ENCODE assay signal across 8 mouse cellular contexts in genomic region chr5:142974598-142975121, GRCm38 (mm10). TPM values are rescaled to one million over a fixed set of nuclear protein-coding genes. Genes with fewer than 3 reads are reported as not detected.
DNase-seq lines count a peak whose midpoint lies in the region; ATAC-seq and TF ChIP-seq lines count a peak whose summit lies in the region.

No protein-coding gene starts in this region.

- DNase-seq in 3134 (ENCODE audit: extremely low read depth, insufficient read length, low spot score): peak; percentile 57
- peak; percentile 80 for DNase-seq in forebrain, embryonic 11.5 days (ENCODE audit: low spot score)
- DNase-seq in hindbrain, embryonic 11.5 days (ENCODE audit: low spot score): peak; percentile 85
- DNase-seq in left cerebral cortex, postnatal 10 days (ENCODE audit: extremely low spot score in 1 of 2, low spot score in 2 of 2): peak; percentile 64 to 80
- peak; percentile 84 for DNase-seq in midbrain, embryonic 14.5 days
- peak; percentile 35 for DNase-seq in stomach, postnatal 0 days (ENCODE audit: low spot score)
- no peak for DNase-seq in spleen, postnatal 4 days (ENCODE audit: low spot score in 2 of 2)

- H3K27me3 ChIP-seq in forebrain, embryonic 11.5 days (ENCODE audit: control insufficient read depth, insufficient read depth, low read length): no peaks in the 10 kb centered on the region
- no peaks in the 10 kb centered on the region for H3K27me3 ChIP-seq in hindbrain, embryonic 11.5 days (ENCODE audit: control insufficient read depth, insufficient read depth, low read length)
- no peaks in the 10 kb centered on the region for H3K27me3 ChIP-seq in midbrain, embryonic 14.5 days (ENCODE audit: control insufficient read depth, insufficient read depth, low read length)
- H3K27me3 ChIP-seq in stomach, postnatal 0 days (ENCODE audit: control insufficient read depth, insufficient read depth, low read length): no peaks in the 10 kb centered on the region

- H3K9ac ChIP-seq in forebrain, embryonic 11.5 days (ENCODE audit: low read length): peak overlapping the region; percentile 18; the same call in 1 of the 2 replicates
- 0 out of 2 replicates have a peak overlapping the region, but pooled peaks have one; percentile 23 for H3K9ac ChIP-seq in hindbrain, embryonic 11.5 days (ENCODE audit: low read depth, low read length)
- no peak overlapping the region for H3K9ac ChIP-seq in midbrain, embryonic 14.5 days (replicated peaks; ENCODE audit: low read length)
- H3K9ac ChIP-seq in stomach, postnatal 0 days (ENCODE audit: low read length): no peak overlapping the region

- 0 out of 2 replicates have a peak, but pooled peaks cover 2% of the 10 kb centered on the region for H3K4me1 ChIP-seq in forebrain, embryonic 11.5 days (replicated peaks; ENCODE audit: control insufficient read depth, insufficient read depth, low read length)
- peaks cover 5% of the 10 kb centered on the region; the same call in 1 of the 2 replicates for H3K4me1 ChIP-seq in hindbrain, embryonic 11.5 days (replicated peaks; ENCODE audit: control insufficient read depth, insufficient read depth, low read length)
- H3K4me1 ChIP-seq in midbrain, embryonic 14.5 days (ENCODE audit: control insufficient read depth, insufficient read depth, low read length): peaks cover 11% of the 10 kb centered on the region; the same call in 1 of the 2 replicates
- H3K4me1 ChIP-seq in stomach, postnatal 0 days (replicated peaks; ENCODE audit: control insufficient read depth, insufficient read depth): no peaks in the 10 kb centered on the region

- H3K27ac ChIP-seq in forebrain, embryonic 11.5 days (ENCODE audit: low read depth, low read length): no peak overlapping the region; the same call in none of the 2 replicates
- peak overlapping the region; percentile 86 for H3K27ac ChIP-seq in hindbrain, embryonic 11.5 days (ENCODE audit: low read depth, low read length)
- H3K27ac ChIP-seq in midbrain, embryonic 14.5 days (replicated peaks; ENCODE audit: low read depth, low read length): peak overlapping the region; percentile 69
- 0 out of 2 replicates have a peak overlapping the region, but pooled peaks have one; percentile 18 for H3K27ac ChIP-seq in stomach, postnatal 0 days (replicated peaks)

- TF ChIP-seq EP300 in stomach, postnatal 0 days (optimal IDR thresholded peaks at IDR 0.05): no peak

- H3K36me3 ChIP-seq in forebrain, embryonic 11.5 days (ENCODE audit: control insufficient read depth, insufficient read depth, low read length): peaks cover 24% of the 10 kb centered on the region
- peaks cover 24% of the 10 kb centered on the region for H3K36me3 ChIP-seq in hindbrain, embryonic 11.5 days (ENCODE audit: control insufficient read depth, insufficient read depth, low read length)
- peaks cover 46% of the 10 kb centered on the region for H3K36me3 ChIP-seq in midbrain, embryonic 14.5 days (ENCODE audit: control insufficient read depth, insufficient read depth, low read length)
- peaks cover 16% of the 10 kb centered on the region; the same call in 1 of the 2 replicates for H3K36me3 ChIP-seq in stomach, postnatal 0 days (ENCODE audit: control insufficient read depth, insufficient read depth, low read length)

- 24% methylated on average over 18 of the region's 18 CpGs for WGBS in forebrain, embryonic 11.5 days
- WGBS in hindbrain, embryonic 11.5 days: 7% methylated on average over 18 of the region's 18 CpGs
- 4% methylated on average over 18 of the region's 18 CpGs for WGBS in midbrain, embryonic 14.5 days
- WGBS in stomach, postnatal 0 days: 19% methylated on average over 18 of the region's 18 CpGs

- peak; percentile 83 for ATAC-seq in CD4-positive, CD25-positive, alpha-beta regulatory T cell, adult 4 months
- peak; percentile 83 for ATAC-seq in forebrain, embryonic 11.5 days (replicated peaks; ENCODE audit: low FRiP score)
- ATAC-seq in hindbrain, embryonic 11.5 days (ENCODE audit: low FRiP score): peak; percentile 86
- ATAC-seq in midbrain, embryonic 14.5 days (ENCODE audit: low FRiP score, low TSS enrichment): peak; percentile 87
- peak; percentile 52 for ATAC-seq in stomach, postnatal 0 days (ENCODE audit: low FRiP score, low TSS enrichment)

- TF ChIP-seq CTCF in stomach, postnatal 0 days (IDR thresholded peaks at IDR 0.05; ENCODE audit: low read depth): no peak

- H3K4me3 ChIP-seq in forebrain, embryonic 11.5 days (ENCODE audit: low read depth, low read length): no peak overlapping the region
- no peak overlapping the region for H3K4me3 ChIP-seq in hindbrain, embryonic 11.5 days (ENCODE audit: low read depth, low read length)
- no peak overlapping the region for H3K4me3 ChIP-seq in midbrain, embryonic 14.5 days (replicated peaks; ENCODE audit: low read depth, low read length)
- H3K4me3 ChIP-seq in stomach, postnatal 0 days (ENCODE audit: low read depth, low read length): no peak overlapping the region

- no peaks in the 10 kb centered on the region for H3K9me3 ChIP-seq in forebrain, embryonic 11.5 days (ENCODE audit: control insufficient read depth, low read length)
- H3K9me3 ChIP-seq in hindbrain, embryonic 11.5 days (ENCODE audit: control insufficient read depth, low read length): no peaks in the 10 kb centered on the region
- no peaks in the 10 kb centered on the region for H3K9me3 ChIP-seq in midbrain, embryonic 14.5 days (ENCODE audit: control insufficient read depth, low read length)
- H3K9me3 ChIP-seq in stomach, postnatal 0 days (ENCODE audit: control insufficient read depth, low read length): no peaks in the 10 kb centered on the region

- intact Hi-C loops in left cerebral cortex, postnatal 10 days (cut with DNase I): no loop called here

- 0 out of 2 replicates have a peak overlapping the region, but pooled peaks have one; percentile 20 for H3K4me2 ChIP-seq in forebrain, embryonic 11.5 days (ENCODE audit: low read depth, low read length, severe bottlenecking)
- peak overlapping the region; percentile 14; the same call in 1 of the 2 replicates for H3K4me2 ChIP-seq in hindbrain, embryonic 11.5 days (replicated peaks; ENCODE audit: low read depth, low read length)
- peak overlapping the region; percentile 30 for H3K4me2 ChIP-seq in midbrain, embryonic 14.5 days (ENCODE audit: low read length)
- peak overlapping the region; percentile 9; the same call in 1 of the 2 replicates for H3K4me2 ChIP-seq in stomach, postnatal 0 days (replicated peaks; ENCODE audit: low read depth)

RNA-seq across cellular contexts. Expression of gene Fscn1, which starts 14.5 kb away (rescaled TPM):
- under 1 TPM; 0.36 to 0.58 TPM for polyA plus RNA-seq in CD4-positive, CD25-positive, alpha-beta regulatory T cell, adult 4 months (2017; shearing (Covaris generic))
- 680 and 728 TPM in 2 replicates for polyA plus RNA-seq in forebrain, embryonic 11.5 days (2014; fragmentation: Nextera tagmentation; extraction: Ambion mirVana)
- 570 and 615 TPM in 2 replicates for polyA plus RNA-seq in hindbrain, embryonic 11.5 days (2014; fragmentation: Nextera tagmentation; extraction: Ambion mirVana)
- 100 to 1,000 TPM; 442 to 448 TPM for total RNA-seq in left cerebral cortex, postnatal 10 days (2021)
- 521 and 580 TPM in 2 replicates for polyA plus RNA-seq in midbrain, embryonic 14.5 days (2014; fragmentation: Nextera tagmentation; extraction: Ambion mirVana)
- 42.0 and 42.7 TPM in 2 replicates for polyA plus RNA-seq in stomach, postnatal 0 days (2015; fragmentation: Nextera tagmentation; extraction: Ambion mirVana)

Comparison
In these comparisons a context has a peak if more than half of its experiments do, and no peak if none do; other contexts are left out.
1. DNase-seq: peak in 3134 (single experiment), forebrain, embryonic 11.5 days (single experiment), hindbrain, embryonic 11.5 days (single experiment), left cerebral cortex, postnatal 10 days (2 of 2), midbrain, embryonic 14.5 days (single experiment) and stomach, postnatal 0 days (single experiment); none in spleen, postnatal 4 days (0 of 2).
2. H3K9ac ChIP-seq: peak in forebrain, embryonic 11.5 days (single experiment) and hindbrain, embryonic 11.5 days (single experiment); none in midbrain, embryonic 14.5 days (single experiment) and stomach, postnatal 0 days (single experiment).
3. RNA of gene Fscn1, which starts 14.5 kb away (polyA plus RNA-seq): 680 to 728 TPM in forebrain, embryonic 11.5 days, 521 to 580 TPM in midbrain, embryonic 14.5 days, 570 to 615 TPM in hindbrain, embryonic 11.5 days and 42.0 to 42.7 TPM in stomach, postnatal 0 days; 0.36 to 0.58 TPM in CD4-positive, CD25-positive, alpha-beta regulatory T cell, adult 4 months; every median in the first group is over 10 times any median in the second.
4. Peak in every context shown above with its lines, with median percentiles within 50 percentile points of each other: ATAC-seq and H3K4me2 ChIP-seq.